Mouse (Mus musculus) stomach, embryonic 16.5 days (tissue): ENCODE data around the gene Atp2a1. TPM values are rescaled to one million over a fixed set of nuclear protein-coding genes. Genes with fewer than 3 reads are reported as not detected.

Experiments
- ATAC-seq: fragments of 200-750 bp; cut with Nextera tagmentation; 2 replicates; pipeline ENCODE4 v1.8.0; 2017; ENCODE audit warnings: moderate number of reproducible peaks, moderate TSS enrichment; ENCODE audit not compliant: insufficient read depth, low FRiP score
- H3K27ac ChIP-seq: fragments of 300-500 bp; sonication (generic); 2 replicates; pipeline ENCODE4 v1.5.1; 2014; ENCODE audit warnings: low read length
- H3K27me3 ChIP-seq: fragments of 300-500 bp; sonication (generic); 2 replicates; pipeline ENCODE4 v1.6.1; 2014; ENCODE audit warnings: low read length, control low read depth, mixed read lengths; ENCODE audit not compliant: control insufficient read depth, insufficient read depth
- H3K36me3 ChIP-seq: fragments of 300-500 bp; sonication (generic); 2 replicates; pipeline ENCODE4 v1.6.1; 2014; ENCODE audit warnings: low read length; ENCODE audit not compliant: control insufficient read depth, insufficient read depth
- H3K4me1 ChIP-seq: fragments of 300-500 bp; sonication (generic); 2 replicates; pipeline ENCODE4 v1.6.1; 2014; ENCODE audit warnings: low read length, control low read depth, mixed read lengths; ENCODE audit not compliant: control insufficient read depth, insufficient read depth
- H3K4me2 ChIP-seq: fragments of 300-500 bp; sonication (generic); 2 replicates; pipeline ENCODE4 v1.6.1; 2014; ENCODE audit warnings: low read depth, low read length, mixed read lengths
- H3K4me3 ChIP-seq: fragments of 300-500 bp; sonication (generic); replicated peaks from 2 replicates; pipeline ENCODE4 v1.5.1; 2014; ENCODE audit warnings: mild to moderate bottlenecking, low read length
- H3K9ac ChIP-seq: fragments of 300-500 bp; sonication (generic); 2 replicates; pipeline ENCODE4 v1.6.1; 2014; ENCODE audit warnings: low read length
- H3K9me3 ChIP-seq: fragments of 300-500 bp; sonication (generic); replicated peaks from 2 replicates; pipeline ENCODE4 v1.6.1; 2016; ENCODE audit warnings: low read length, control low read depth; ENCODE audit not compliant: control insufficient read depth
- WGBS: fragments of 180-500 bp; shearing (Covaris S2); extraction: QIAGEN DNeasy Blood & Tissue Kit; methylation state at CpG from one replicate; pipeline ENCODE4 v1.1.7; 2014; 5-methylcytosine and 5-hydroxymethylcytosine counted together
- polyA plus RNA-seq: library from polyadenylated mRNA; unstranded; fragments of >200 nt; fragmentation: Nextera tagmentation; extraction: Ambion mirVana; gene quantifications from 2 replicates; pipeline ENCODE4 v1.2.1, GENCODE M21; 2015

Atp2a1 gene
- polyA plus RNA-seq, 1 experiment from 2014 or later: 110 TPM

DNA sequence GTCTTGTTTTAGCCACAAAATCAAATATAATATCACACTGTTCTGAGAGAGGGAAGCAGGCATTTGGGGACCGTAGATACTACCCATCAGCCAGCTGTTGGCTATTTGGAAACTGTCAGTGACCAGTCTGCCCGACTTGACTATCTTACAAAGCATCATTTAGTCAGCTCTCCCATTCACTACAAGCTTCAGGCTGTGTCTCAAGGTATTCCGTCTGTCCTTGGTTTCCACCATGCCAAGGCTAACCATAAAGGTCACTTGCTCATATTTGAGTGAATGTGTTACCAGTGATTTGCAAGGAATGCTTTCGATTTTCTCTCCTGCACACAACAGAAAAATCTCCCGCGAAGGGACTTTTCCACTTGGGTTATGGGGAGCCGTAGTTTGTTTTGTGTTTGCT, 28.2 kb downstream of the Atp2a1 start:
- Histone ChIP-seq H3K27me3 (no peaks in the 10 kb centered on the region), H3K36me3 (no peaks in the 10 kb centered on the region), H3K4me3 (no peak overlapping the region), H3K4me1 (peaks cover 4% of the 10 kb centered on the region; the same call in 1 of the 2 replicates), H3K4me2 (no peak overlapping the region), H3K27ac (no peak overlapping the region), H3K9me3 (no peaks in the 10 kb centered on the region), H3K9ac (no peak overlapping the region)
- WGBS: 84% methylated on average over 7 of the region's 7 CpGs
- ATAC-seq: no peak

DNA sequence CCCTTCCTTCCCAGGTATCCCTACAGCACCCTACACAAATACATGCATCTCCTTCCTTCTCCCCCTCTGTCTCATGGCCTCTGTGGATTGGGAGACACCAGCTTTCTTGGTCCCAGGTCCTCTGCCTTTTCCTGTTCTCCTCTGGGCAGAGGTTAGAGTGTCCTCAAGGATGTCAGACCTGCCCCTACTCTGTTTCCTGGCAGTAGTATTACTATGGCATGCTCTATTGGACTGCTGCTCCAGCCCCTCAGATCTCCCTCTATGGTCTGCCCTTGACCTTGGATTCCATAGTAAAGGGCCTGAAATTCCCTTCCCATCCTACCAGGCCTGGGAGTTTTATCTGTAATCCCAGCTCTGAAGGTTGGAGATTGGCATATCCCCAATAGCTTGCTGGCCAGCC, 32.7 kb downstream of the Atp2a1 start:
- H3K4me3 ChIP-seq: no peak overlapping the region
- no peaks in the 10 kb centered on the region for H3K9me3 ChIP-seq
- no peak overlapping the region for H3K27ac ChIP-seq
- H3K4me2 ChIP-seq: peak overlapping the region; percentile 75; the same call in 1 of the 2 replicates
- H3K4me1 ChIP-seq: peaks cover 16% of the 10 kb centered on the region
- H3K9ac ChIP-seq: no peak overlapping the region
- ATAC-seq: no peak
- H3K36me3 ChIP-seq: no peaks in the 10 kb centered on the region
- H3K27me3 ChIP-seq: no peaks in the 10 kb centered on the region

DNA sequence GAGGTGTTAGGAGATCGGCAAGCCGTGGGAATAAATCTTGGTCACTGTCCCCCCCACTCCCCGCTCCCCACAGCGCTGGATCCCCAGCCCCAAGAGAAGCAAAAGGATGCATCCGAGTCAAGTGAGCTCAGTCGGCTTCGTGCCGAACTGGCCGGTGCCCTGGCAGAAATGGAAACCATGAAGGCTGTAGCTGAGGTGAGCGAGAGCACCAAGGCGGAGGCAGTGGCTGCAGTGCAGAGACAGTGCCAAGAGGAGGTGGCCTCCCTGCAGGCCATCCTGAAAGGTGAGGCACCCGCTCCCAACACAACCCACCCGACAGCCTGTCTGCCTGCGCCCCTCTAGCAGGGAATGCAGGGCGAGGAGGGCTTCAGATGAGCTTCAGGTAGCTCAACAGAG, 33.4 kb downstream of the Atp2a1 start:
- H3K9ac ChIP-seq: peak overlapping the region; percentile 89
- WGBS: 22% methylated on average over 15 of the region's 15 CpGs
- peak overlapping the region; percentile 80 for H3K4me3 ChIP-seq
- no peaks in the 10 kb centered on the region for H3K9me3 ChIP-seq
- H3K36me3 ChIP-seq: no peaks in the 10 kb centered on the region
- H3K4me1 ChIP-seq: peaks cover 16% of the 10 kb centered on the region
- peak overlapping the region; percentile 75 for H3K4me2 ChIP-seq
- H3K27me3 ChIP-seq: no peaks in the 10 kb centered on the region
- ATAC-seq: no peak
- H3K27ac ChIP-seq: no peak overlapping the region; the same call in 1 of the 2 replicates

DNA sequence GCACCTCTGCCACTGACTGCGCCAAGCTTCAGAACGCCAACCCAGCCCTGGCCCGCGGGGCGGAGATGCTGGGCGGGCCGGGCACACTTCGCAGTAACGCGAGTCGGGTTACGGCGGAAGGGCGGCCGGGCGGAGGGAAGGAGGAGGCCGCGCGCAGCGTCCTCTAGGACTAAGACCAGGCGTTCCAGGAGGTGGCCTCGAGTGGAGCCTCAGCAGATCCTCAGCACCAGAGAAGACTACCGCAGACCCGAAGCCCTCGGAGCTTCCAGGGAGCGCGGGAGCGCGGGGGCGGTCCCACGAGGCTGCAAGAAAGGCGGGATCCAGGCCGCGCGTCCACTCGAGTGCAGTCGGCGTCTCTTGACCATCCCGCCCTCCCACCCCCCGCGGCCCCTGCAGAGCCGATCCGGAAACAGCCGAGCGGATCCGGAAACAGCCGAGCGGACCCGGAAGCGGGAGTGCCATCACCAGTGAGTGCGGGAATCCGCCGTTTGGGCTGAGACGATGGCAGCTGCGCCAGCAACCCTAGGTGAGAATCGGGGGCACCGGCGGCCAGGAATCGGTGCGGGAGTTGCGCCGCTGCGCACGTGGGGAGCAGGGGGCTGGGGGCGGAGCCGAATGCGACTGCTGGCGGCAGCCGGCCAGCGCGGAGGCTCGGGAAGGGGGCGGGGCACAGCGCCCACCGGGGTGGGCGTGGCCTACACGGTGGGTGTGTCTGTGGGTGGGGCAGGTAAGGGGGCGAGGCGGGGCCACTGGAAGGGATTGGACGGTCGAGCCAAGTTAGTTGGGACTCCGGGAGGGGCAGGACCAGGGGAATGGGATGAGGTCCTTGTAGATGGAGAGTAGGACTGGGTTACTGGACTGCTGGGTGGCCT, 34.0 kb downstream of the Atp2a1 start, which contains the start of gene Rabep2:
Gene Rabep2, plus strand, starts transcription at position 129 of the 872 bp plus-strand sequence.
- peak within 1 kb of the TSS; percentile 98 for H3K27ac ChIP-seq
- peak within 1 kb of the TSS; percentile 75 for H3K4me2 ChIP-seq
- H3K4me1 ChIP-seq: peaks cover 16% of the 10 kb centered on the region
- H3K9ac ChIP-seq: peak within 1 kb of the TSS; percentile 89
- H3K9me3 ChIP-seq: no peaks in the 10 kb centered on the region
- no peaks in the 10 kb centered on the region for H3K27me3 ChIP-seq
- H3K36me3 ChIP-seq: no peaks in the 10 kb centered on the region
- under 1% methylated on average over 78 of the region's 82 CpGs for WGBS
- H3K4me3 ChIP-seq: peak within 1 kb of the TSS; percentile 80
- ATAC-seq: peak; percentile 94

DNA sequence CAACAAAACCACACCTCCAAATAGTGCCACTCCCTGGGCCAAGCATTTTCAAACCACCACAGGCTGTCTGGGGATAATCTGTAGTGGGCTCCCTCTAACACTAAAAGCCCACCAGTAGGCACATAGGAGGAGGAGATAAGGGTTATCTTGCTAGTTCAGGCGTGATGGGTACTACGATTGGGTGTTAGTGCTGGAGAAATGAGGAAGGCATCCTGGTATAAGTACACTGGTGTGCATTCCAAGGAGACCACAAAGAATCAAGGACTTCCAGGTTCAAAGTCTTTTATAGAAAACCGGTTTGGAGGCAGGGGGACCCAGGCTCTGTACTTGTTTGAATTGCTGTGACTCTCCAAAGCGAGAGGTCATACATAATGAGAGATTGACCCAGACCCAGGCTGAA, 34.8 kb downstream of the Atp2a1 start:
- H3K4me1 ChIP-seq: peaks cover 16% of the 10 kb centered on the region
- H3K27me3 ChIP-seq: no peaks in the 10 kb centered on the region
- H3K36me3 ChIP-seq: no peaks in the 10 kb centered on the region
- ATAC-seq: no peak; the same call in 1 of the 2 replicates
- H3K4me3 ChIP-seq: peak overlapping the region; percentile 80
- H3K9me3 ChIP-seq: no peaks in the 10 kb centered on the region
- H3K27ac ChIP-seq: peak overlapping the region; percentile 98
- H3K4me2 ChIP-seq: peak overlapping the region; percentile 75
- 11% methylated on average over 4 of the region's 4 CpGs for WGBS
- peak overlapping the region; percentile 89 for H3K9ac ChIP-seq

DNA sequence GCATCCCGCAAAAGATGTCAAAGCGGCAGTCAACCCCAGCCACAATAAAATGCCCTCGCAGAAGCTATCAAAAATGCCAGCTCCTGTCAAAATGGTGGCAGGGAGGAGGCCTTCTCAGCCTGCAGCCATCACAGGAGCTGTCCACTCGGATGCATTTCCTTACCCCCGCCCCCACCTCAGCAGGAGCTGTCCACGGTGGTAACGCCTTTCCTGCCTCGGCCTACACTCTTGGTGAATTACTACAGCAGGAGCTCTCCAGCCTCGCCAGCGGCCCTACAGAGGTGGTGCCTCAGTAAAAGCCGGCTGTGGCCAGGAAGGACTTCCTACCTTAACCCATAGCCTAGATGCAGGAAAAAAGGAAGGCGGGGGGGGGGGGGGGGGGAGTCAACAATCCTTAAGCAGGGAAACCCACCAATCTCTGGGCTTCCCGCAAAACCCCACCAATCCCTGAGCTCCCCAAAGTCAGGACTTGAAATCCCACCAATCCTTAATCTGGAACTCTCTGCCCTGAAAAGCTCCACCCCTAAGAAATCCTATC, 35.5 kb downstream of the Atp2a1 start:
- WGBS: 50% methylated on average over 12 of the region's 13 CpGs
- Histone ChIP-seq H3K9me3 (no peaks in the 10 kb centered on the region), H3K4me3 (no peak overlapping the region), H3K9ac (no peak overlapping the region), H3K4me1 (peaks cover 16% of the 10 kb centered on the region), H3K27me3 (no peaks in the 10 kb centered on the region), H3K27ac (no peak overlapping the region; the same call in 1 of the 2 replicates), H3K4me2 (no peak overlapping the region), H3K36me3 (no peaks in the 10 kb centered on the region)
- no peak for ATAC-seq

DNA sequence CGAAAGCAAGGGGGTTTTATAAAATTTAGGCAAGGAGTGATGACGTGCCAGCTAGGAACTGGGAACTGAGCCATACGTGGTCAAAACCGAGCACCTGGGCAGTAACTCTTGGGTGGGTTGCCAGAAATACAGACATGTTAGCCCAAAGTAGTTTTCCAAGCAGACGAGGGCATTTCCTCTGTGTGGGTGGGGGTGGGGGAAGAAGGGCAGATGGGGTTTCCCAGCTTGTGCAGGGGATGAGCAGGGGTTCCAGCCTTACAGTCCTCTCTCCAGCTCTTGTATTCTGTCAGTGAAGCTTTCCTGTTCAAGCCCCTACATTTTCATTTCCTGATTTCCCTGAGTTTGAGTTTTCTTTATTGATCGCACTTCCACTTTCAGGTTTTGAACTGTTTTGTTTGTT, 38.7 kb downstream of the Atp2a1 start:
- no peaks in the 10 kb centered on the region for H3K27me3 ChIP-seq
- H3K36me3 ChIP-seq: no peaks in the 10 kb centered on the region
- no peak overlapping the region for H3K4me2 ChIP-seq
- no peak overlapping the region for H3K27ac ChIP-seq
- no peak overlapping the region for H3K4me3 ChIP-seq
- WGBS: 78% methylated on average over 6 of the region's 6 CpGs
- H3K9me3 ChIP-seq: no peaks in the 10 kb centered on the region
- H3K9ac ChIP-seq: no peak overlapping the region
- no peak for ATAC-seq
- H3K4me1 ChIP-seq: peaks cover 8% of the 10 kb centered on the region

DNA sequence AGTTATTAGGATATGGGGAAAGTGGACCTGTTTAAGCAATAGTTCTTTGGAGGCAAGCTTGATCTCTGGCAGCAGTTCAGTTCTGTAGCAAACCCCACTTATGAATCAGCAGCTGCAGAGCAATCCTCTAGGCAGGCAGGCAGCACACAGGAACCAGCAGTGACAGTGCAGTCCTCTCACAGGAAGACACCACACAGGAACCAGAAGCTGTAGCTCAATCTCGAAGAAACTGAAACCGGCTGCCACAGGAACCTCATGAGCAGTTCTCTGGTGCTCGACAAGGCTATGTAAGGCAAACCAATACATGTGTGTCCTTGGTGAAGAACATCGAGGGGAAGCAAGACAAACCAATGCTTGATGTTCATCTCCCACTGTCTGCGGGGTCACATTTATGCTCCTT, 41.2 kb downstream of the Atp2a1 start:
- no peaks in the 10 kb centered on the region for H3K9me3 ChIP-seq

DNA sequence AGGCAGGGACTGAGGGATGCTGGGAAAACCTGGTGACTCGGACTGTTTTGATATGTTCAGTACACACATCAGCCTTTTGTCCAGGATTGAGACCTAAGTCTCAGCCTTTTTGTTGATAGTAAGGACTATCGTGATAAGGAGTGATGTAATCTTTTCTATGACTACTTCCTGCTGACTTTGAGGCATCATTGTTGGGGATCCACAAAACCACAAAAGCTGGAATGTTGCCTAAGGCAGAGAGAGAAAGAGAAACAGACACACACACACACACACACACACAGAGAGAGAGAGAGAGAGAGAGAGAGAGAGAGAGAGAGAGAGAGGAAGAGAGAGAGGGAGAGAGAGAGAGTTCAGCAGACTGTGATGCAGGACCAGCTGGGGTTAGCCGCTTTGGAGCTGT, 44.4 kb downstream of the Atp2a1 start:
- Histone ChIP-seq H3K4me1 (no peaks in the 10 kb centered on the region), H3K9ac (no peak overlapping the region), H3K4me3 (no peak overlapping the region), H3K9me3 (no peaks in the 10 kb centered on the region), H3K27ac (no peak overlapping the region), H3K36me3 (no peaks in the 10 kb centered on the region), H3K4me2 (no peak overlapping the region), H3K27me3 (no peaks in the 10 kb centered on the region)
- no peak for ATAC-seq
- WGBS: 38% methylated on average over 3 of the region's 3 CpGs

More for the DNA sequence above, 41.2 kb downstream of the Atp2a1 start:
- WGBS: 80% methylated on average over 5 of the region's 5 CpGs
- no peaks in the 10 kb centered on the region for H3K27me3 ChIP-seq
- H3K36me3 ChIP-seq: no peaks in the 10 kb centered on the region
- ATAC-seq: no peak
- no peak overlapping the region for H3K27ac ChIP-seq
- no peak overlapping the region for H3K4me3 ChIP-seq
- H3K9ac ChIP-seq: no peak overlapping the region
- H3K4me2 ChIP-seq: no peak overlapping the region
- H3K4me1 ChIP-seq: no peaks in the 10 kb centered on the region
